ENCODE assay signal across 13 mouse cellular contexts in the genomic region with DNA sequence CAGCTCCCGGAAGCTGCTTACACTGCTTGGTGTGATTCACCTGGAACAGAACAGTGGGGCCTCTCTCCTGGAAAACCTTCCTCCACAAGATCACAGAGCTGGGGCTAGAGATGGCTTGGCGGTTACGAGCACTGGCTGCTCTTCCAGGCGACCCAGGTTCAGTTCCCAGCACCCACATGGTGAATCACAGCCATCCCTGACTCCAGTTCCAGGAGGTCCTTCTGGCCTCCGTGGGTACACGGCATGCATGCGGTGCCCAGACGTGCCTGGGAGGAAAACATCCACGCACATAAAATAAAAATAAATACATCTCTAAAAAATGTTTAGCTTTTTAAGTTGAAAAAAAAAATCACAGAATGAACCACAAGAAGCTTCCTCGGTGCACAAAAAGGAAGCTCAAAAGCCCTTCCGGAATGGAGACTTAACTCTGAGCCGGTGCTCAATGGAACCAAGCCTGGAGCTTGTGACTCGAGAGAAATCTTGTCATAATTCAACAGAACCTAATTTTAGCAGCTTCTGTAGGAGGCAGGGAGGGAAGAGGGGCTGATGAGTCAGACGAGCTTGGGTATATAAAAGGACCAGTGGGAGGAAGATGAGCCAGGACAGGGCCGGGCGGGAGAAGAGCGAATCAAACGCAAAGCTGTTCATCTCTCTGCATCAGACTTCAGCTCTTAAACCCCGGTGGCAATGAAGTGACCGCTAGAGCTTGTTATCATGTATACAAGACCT. TPM values are rescaled to one million over a fixed set of nuclear protein-coding genes. Genes with fewer than 3 reads are reported as not detected.
DNase-seq lines count a peak whose midpoint lies in the region; ATAC-seq lines count a peak whose summit lies in the region.
"Had no signal": no experiment of that assay in that cellular context is flagged by ENCODE, and none has a peak within 500 bp of the region (broad histone marks: within the 10 kb centered on the region; RNA-seq: fewer than 3 reads in every experiment).

No protein-coding gene starts in this region.

- peak; percentile 51 for DNase-seq in 3T3-L1 (ENCODE audit: low read depth, low spot score)
- DNase-seq in 416B (ENCODE audit: low read depth) = peak; percentile 78
- peak; percentile 75 to 87 for DNase-seq in frontal cortex, postnatal 36 days (ENCODE audit: low spot score in 2 of 2)
- peak; percentile 56 to 70 for DNase-seq in left cerebral cortex, postnatal 10 days (ENCODE audit: extremely low spot score in 1 of 2, low spot score in 2 of 2)
- no peak for DNase-seq in kidney, adult 11 months
- DNase-seq: thymus, postnatal 36 days had no signal

- H3K27me3 ChIP-seq in kidney, embryonic 15.5 days = no peaks in the 10 kb centered on the region
- H3K27me3 ChIP-seq: forebrain, embryonic 13.5 days; limb, embryonic 15.5 days had no signal

- no peak for ATAC-seq in kidney, embryonic 15.5 days (replicated peaks; ENCODE audit: low FRiP score)
- ATAC-seq in erythroid progenitor cell, adult 5-6 weeks (replicated peaks; ENCODE audit: low FRiP score, poor library complexity, severe bottlenecking) = no peak
- ATAC-seq: forebrain, embryonic 13.5 days; hindbrain, postnatal 0 days had no signal

- no peaks in the 10 kb centered on the region for H3K9me3 ChIP-seq in kidney, embryonic 15.5 days (replicated peaks)
- H3K9me3 ChIP-seq: forebrain, embryonic 13.5 days; limb, embryonic 15.5 days; midbrain, embryonic 10.5 days had no signal

- intact Hi-C loops in left cerebral cortex, postnatal 10 days (cut with DNase I) = no loop called here

- no peak overlapping the region for H3K4me3 ChIP-seq in kidney, embryonic 15.5 days (replicated peaks)
- H3K4me3 ChIP-seq: forebrain, embryonic 13.5 days; limb, embryonic 15.5 days; midbrain, embryonic 10.5 days had no signal

- H3K4me2 ChIP-seq in kidney, embryonic 15.5 days = no peak overlapping the region
- H3K4me2 ChIP-seq: forebrain, embryonic 13.5 days; limb, embryonic 15.5 days had no signal

- no peaks in the 10 kb centered on the region for H3K36me3 ChIP-seq in kidney, embryonic 15.5 days
- H3K36me3 ChIP-seq: limb, embryonic 15.5 days; midbrain, embryonic 10.5 days had no signal

- no peak overlapping the region for H3K27ac ChIP-seq in kidney, embryonic 15.5 days
- H3K27ac ChIP-seq: forebrain, embryonic 13.5 days; hindbrain, postnatal 0 days; limb, embryonic 15.5 days; midbrain, embryonic 10.5 days had no signal

- WGBS in kidney, embryonic 15.5 days = 82% methylated on average over 20 of the region's 20 CpGs

- no peaks in the 10 kb centered on the region for H3K4me1 ChIP-seq in kidney, embryonic 15.5 days
- H3K4me1 ChIP-seq: forebrain, embryonic 13.5 days; limb, embryonic 15.5 days; midbrain, embryonic 10.5 days had no signal

- H3K9ac ChIP-seq in kidney, embryonic 15.5 days = no peak overlapping the region
- H3K9ac ChIP-seq: forebrain, embryonic 13.5 days; limb, embryonic 15.5 days had no signal

RNA-seq across cellular contexts. Expression of a gene that starts 35.4 kb away (rescaled TPM):
- 1 to 10 TPM; 2.3 to 2.7 TPM for total RNA-seq in left cerebral cortex, postnatal 10 days (2021)
- not detected in 2 replicates for polyA plus RNA-seq in kidney, embryonic 15.5 days (2015; fragmentation: Nextera tagmentation; extraction: Ambion mirVana)
- total RNA-seq in erythroid progenitor cell, adult 5-6 weeks (2015; ENCODE audit: low replicate concordance) = not detected in 2 replicates
- total RNA-seq in erythroid progenitor cell, adult 5-6 weeks (2017; ENCODE audit: low replicate concordance) = not detected in 2 replicates
- total RNA-seq: hindbrain, postnatal 0 days had no signal
- polyA plus RNA-seq: cerebellum, adult 2 months; forebrain, embryonic 13.5 days; hindbrain, postnatal 0 days; limb, embryonic 15.5 days; midbrain, embryonic 10.5 days had no signal
